Mouse (Mus musculus): ENCODE results near the gene Fbln7. TPM values are rescaled to one million over a fixed set of nuclear protein-coding genes. Genes with fewer than 3 reads are reported as not detected.

The Fbln7 gene
- polyA plus RNA-seq, 1 experiment, result 1.7 TPM

DNA sequence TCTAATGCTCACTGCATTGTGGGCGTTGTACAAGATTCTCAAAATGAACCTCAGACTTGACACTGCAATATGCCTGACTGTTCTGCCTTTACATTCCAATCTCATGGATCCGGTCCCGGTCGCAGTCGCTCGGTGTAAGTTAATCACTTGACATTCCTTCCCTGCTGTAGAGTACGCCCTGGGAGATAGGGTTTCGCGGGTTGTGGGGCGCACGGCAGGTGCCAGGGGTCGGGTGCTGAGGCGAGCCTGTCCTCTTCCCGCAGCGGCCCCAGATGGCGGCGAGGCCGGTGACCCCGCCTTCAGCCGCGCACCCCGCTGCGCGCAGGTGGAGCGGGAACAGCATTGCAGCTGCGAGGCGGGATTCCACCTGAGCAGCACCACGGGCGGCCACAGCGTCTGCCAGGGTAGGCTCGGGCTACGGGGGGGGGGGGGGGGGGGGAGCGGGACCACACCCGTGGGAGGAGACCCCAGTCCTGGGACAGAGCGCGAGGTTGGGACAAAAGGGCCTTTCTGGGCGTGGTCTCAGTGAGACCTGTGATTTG lies 29.5 kb downstream of the Fbln7 start:
- TF ChIP-seq POLR2A (IDR thresholded peaks at IDR 0.05; ENCODE audit: low read depth, low read length), result no peak
- H3K4me3 ChIP-seq (ENCODE audit: insufficient read depth, low read length), result no peak overlapping the region
- no peak overlapping the region for H3K27ac ChIP-seq (ENCODE audit: insufficient read depth, low read length)
- H3K4me1 ChIP-seq (ENCODE audit: control insufficient read depth, insufficient read depth, low read length), result no peaks in the 10 kb centered on the region

DNA sequence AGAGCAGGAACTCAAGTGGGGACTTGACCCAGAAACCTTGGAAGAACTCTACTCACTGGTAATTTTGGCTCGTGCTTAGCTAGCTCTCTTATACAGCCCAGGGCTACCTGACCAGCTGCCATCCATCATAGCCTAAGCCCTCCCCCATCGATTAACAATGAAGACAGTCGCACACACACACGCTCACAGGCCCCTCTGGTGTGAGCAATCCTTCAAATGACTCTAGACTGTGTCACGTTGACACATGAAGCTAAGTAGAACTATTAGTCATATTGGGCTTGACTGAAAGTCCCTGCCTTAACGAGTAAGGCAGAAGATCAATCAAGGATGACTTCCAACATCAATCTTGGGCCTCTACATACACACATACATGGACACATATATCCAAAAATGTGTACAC lies 40.1 kb downstream of the Fbln7 start:
- TF ChIP-seq POLR2A (IDR thresholded peaks at IDR 0.05; ENCODE audit: low read depth, low read length) (no peak), CTCF (IDR thresholded peaks at IDR 0.05; ENCODE audit: borderline replicate concordance, insufficient read depth, low read length) (no peak)
- no peak overlapping the region for H3K27ac ChIP-seq (ENCODE audit: insufficient read depth, low read length)
- H3K4me3 ChIP-seq (ENCODE audit: insufficient read depth, low read length), result no peak overlapping the region
- H3K4me1 ChIP-seq (ENCODE audit: control insufficient read depth, insufficient read depth, low read length), result no peaks in the 10 kb centered on the region

DNA sequence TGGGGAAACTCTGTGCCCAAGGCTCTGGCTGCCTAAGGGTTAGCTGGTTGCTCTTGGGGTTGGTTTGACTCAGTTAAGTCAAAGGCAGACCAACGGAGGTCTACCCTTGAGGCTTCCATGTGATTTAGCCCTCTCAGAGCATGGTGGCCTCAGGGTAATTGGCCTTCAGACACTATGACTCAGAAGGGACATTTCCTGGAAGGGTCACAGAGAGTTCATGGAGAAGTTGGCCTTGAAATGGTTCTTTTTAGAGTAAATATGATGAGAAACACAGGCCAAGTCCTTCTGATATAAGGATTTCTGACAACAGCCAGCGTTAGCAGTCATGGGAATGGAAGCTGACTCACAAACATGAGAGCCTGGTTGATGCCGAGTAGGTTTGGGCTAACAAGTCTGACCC lies 40.9 kb downstream of the Fbln7 start:
- no peak overlapping the region for H3K4me3 ChIP-seq (ENCODE audit: insufficient read depth, low read length)
- no peaks in the 10 kb centered on the region for H3K4me1 ChIP-seq (ENCODE audit: control insufficient read depth, insufficient read depth, low read length)
- H3K27ac ChIP-seq (ENCODE audit: insufficient read depth, low read length), result no peak overlapping the region
- TF ChIP-seq CTCF (IDR thresholded peaks at IDR 0.05; ENCODE audit: borderline replicate concordance, insufficient read depth, low read length) (no peak), POLR2A (IDR thresholded peaks at IDR 0.05; ENCODE audit: low read depth, low read length) (no peak)

DNA sequence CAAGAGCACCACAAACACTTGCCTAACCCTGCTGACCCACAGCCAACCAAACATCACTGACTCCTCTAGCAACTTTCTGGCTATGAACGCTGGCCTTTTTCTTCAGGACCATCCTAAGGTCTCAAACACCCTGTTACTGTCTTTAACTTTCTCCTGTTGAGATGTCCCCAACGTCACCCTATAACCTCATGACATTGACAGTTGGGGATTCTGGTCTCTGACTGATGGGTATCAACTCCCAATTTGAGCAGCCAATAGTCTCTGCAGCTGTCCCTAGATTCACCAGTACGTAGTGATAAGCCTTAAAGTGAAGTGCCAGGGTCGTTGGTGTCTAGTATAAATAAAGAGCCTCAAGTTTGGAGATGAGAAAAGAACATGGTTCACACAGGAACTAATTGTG lies 52.2 kb downstream of the Fbln7 start:
- TF ChIP-seq POLR2A (IDR thresholded peaks at IDR 0.05; ENCODE audit: low read depth, low read length) (no peak), CTCF (IDR thresholded peaks at IDR 0.05; ENCODE audit: borderline replicate concordance, insufficient read depth, low read length) (no peak)
- Histone ChIP-seq H3K4me1 (ENCODE audit: control insufficient read depth, insufficient read depth, low read length) (no peaks in the 10 kb centered on the region), H3K4me3 (ENCODE audit: insufficient read depth, low read length) (no peak overlapping the region), H3K27ac (ENCODE audit: insufficient read depth, low read length) (no peak overlapping the region)

DNA sequence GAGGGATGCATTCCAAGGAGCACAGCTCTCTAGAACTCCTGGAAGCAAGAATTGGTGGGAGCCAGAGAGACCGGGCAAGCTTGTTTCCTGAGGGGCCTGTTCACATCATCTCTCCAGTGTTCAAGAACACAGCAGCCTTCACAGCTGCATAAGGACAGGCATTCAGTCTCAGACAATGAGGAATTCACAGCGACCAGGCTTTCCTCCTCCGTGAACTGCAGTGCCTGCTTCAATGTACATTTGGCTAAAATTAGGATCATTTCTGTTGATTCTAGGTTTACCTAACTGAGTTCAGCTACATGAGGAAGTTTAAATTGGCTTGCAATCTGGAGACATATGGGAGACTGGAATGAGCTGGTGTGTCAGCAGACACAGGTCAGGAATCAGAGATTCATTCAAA lies 53.7 kb downstream of the Fbln7 start:
- H3K4me1 ChIP-seq (ENCODE audit: control insufficient read depth, insufficient read depth, low read length), result no peaks in the 10 kb centered on the region
- H3K4me3 ChIP-seq (ENCODE audit: insufficient read depth, low read length), result no peak overlapping the region
- H3K27ac ChIP-seq (ENCODE audit: insufficient read depth, low read length), result no peak overlapping the region
- TF ChIP-seq POLR2A (IDR thresholded peaks at IDR 0.05; ENCODE audit: low read depth, low read length) (no peak), CTCF (IDR thresholded peaks at IDR 0.05; ENCODE audit: borderline replicate concordance, insufficient read depth, low read length) (no peak)

DNA sequence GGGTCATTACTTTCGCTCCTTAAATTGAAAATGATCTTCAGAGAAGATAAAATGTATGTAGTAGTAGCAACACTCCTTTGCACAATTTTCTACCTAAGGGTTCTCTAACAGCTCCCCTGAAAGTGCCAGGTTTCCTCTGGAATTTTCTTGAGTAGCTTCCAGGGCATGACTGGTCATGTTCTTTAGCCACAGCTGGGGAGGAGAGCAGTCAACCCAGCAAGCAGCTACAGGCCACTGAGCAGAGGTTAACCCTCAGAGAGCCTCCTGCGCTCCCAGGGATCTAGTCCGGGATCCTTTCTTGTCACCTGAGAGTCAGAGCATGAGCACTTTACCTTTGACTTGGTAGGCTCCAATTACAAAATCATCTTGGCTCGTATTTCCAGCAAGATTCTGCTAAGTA lies 62.0 kb downstream of the Fbln7 start:
- TF ChIP-seq CTCF (IDR thresholded peaks at IDR 0.05; ENCODE audit: borderline replicate concordance, insufficient read depth, low read length) (no peak), POLR2A (IDR thresholded peaks at IDR 0.05; ENCODE audit: low read depth, low read length) (no peak)
- Histone ChIP-seq H3K4me1 (ENCODE audit: control insufficient read depth, insufficient read depth, low read length) (no peaks in the 10 kb centered on the region), H3K27ac (ENCODE audit: insufficient read depth, low read length) (no peak overlapping the region), H3K4me3 (ENCODE audit: insufficient read depth, low read length) (no peak overlapping the region)

DNA sequence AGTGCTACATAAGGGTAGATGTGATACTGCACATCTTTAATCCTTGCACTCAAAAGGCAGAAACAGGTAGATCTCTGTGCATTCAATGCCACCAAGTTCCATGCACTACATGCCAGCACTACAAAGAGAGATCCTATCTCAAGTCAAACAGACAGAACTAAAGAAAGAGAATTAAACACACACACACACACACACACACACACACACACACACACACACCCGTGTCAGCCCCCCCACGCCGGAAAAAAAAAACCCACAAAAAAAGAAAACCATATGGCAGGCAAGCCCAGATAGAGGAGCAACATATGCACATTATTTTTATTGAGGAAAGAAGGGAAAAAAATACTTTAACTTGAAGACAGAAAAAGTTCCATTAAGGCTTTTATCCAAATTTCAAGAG lies 65.7 kb downstream of the Fbln7 start:
- no peak overlapping the region for H3K4me3 ChIP-seq (ENCODE audit: insufficient read depth, low read length)
- H3K27ac ChIP-seq (ENCODE audit: insufficient read depth, low read length), result no peak overlapping the region
- H3K4me1 ChIP-seq (ENCODE audit: control insufficient read depth, insufficient read depth, low read length), result no peaks in the 10 kb centered on the region
- TF ChIP-seq CTCF (IDR thresholded peaks at IDR 0.05; ENCODE audit: borderline replicate concordance, insufficient read depth, low read length), result no peak
- TF ChIP-seq POLR2A (IDR thresholded peaks at IDR 0.05; ENCODE audit: low read depth, low read length), result no peak

DNA sequence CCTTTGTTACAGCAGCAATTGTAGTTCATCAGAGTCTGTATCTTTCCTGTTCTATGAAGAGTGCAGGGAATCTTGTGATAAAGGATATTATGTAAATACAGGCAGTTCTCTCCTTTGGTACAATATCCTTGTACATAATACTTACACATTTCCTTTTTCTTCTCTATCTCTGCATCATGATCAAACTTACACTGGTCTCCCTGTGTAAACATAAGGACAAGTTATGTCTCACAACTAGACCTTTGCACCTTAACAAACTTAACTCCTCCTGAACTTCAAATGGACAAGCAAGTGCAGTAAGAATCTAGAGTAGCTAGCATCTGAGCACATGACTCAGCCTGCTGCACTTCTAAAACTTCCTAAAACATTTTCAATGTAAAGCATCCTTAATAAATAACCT lies 67.9 kb downstream of the Fbln7 start:
- no peak overlapping the region for H3K4me3 ChIP-seq (ENCODE audit: insufficient read depth, low read length)
- no peaks in the 10 kb centered on the region for H3K4me1 ChIP-seq (ENCODE audit: control insufficient read depth, insufficient read depth, low read length)
- no peak overlapping the region for H3K27ac ChIP-seq (ENCODE audit: insufficient read depth, low read length)
- TF ChIP-seq CTCF (IDR thresholded peaks at IDR 0.05; ENCODE audit: borderline replicate concordance, insufficient read depth, low read length) (no peak), POLR2A (IDR thresholded peaks at IDR 0.05; ENCODE audit: low read depth, low read length) (no peak)

DNA sequence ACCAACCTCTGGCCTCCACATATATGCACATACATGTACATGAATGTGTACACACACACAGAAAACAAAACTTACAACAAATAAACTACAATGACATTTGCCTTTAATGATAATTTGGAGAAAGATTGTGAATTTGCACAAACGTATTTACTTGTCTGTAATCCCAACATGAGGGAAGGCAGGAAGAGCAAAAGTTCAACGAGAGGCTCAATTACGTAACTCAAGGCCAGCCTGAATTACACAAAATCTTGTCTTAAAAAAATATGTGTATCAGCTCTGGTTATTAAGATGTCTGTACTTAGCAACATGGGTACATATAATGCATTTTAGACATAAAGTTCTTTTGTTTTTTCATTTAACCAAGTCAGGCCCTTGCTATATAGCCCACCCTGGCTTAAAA lies 73.5 kb downstream of the Fbln7 start:
- TF ChIP-seq CTCF (IDR thresholded peaks at IDR 0.05; ENCODE audit: borderline replicate concordance, insufficient read depth, low read length) (no peak), POLR2A (IDR thresholded peaks at IDR 0.05; ENCODE audit: low read depth, low read length) (no peak)
- H3K4me3 ChIP-seq (ENCODE audit: insufficient read depth, low read length), result no peak overlapping the region
- no peaks in the 10 kb centered on the region for H3K4me1 ChIP-seq (ENCODE audit: control insufficient read depth, insufficient read depth, low read length)
- H3K27ac ChIP-seq (ENCODE audit: insufficient read depth, low read length), result no peak overlapping the region

DNA sequence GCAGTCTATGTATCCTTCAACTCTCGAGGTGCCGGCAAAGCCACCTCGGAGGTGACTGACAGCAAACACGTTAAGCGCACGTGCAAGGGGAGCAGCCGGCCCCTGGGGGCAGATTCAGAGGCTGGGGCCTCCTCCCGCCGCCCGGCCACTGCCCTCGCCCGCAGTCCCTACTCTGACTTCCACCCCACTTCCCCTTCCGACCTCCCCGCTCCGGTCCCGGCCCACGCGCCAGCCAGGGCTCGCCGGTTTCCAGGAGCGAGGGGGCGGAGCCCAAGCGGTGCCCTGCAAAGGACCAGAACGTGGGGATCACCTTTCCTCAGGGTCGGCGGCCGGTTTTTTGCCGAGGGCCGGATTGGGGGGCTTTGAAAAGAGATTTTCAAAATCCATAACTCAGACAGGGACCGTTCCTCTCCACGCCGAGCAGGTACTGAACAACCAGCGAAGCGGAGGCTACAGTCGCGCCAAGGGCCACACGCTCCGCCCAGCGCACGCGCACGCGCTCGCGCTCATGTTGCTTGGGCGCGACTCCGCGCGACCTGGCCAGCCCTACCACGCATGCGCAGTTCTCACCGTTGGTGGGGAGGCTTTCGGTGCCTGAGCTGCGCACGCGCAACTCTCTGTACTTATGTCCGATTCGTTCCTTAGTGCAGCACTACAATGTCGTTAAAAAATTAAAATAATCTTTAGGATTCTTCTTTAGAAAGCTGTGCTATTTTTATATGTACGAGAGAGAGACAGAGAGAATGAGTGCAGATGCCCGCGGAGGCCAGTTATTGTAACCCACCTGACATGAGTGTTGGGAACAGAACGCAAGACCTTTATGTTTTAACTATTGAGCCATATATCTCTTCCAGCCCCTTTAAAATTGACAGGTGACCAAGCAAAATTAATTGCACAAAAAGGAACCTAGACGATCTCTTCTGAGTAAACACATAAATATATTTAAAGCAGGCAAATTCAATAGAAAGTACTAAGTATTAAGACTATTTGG lies 81.1 kb downstream of the Fbln7 start, which contains the start of gene Zc3h8:
Zc3h8 (minus strand) TSS at position 540 of the 991 bp plus-strand sequence.
- peak within 1 kb of the TSS; percentile 76 for H3K4me3 ChIP-seq (ENCODE audit: insufficient read depth, low read length)
- H3K4me1 ChIP-seq (ENCODE audit: control insufficient read depth, insufficient read depth, low read length), result no peaks in the 10 kb centered on the region
- H3K27ac ChIP-seq (ENCODE audit: insufficient read depth, low read length), result peak within 1 kb of the TSS; percentile 58
- TF ChIP-seq POLR2A (IDR thresholded peaks at IDR 0.05; ENCODE audit: low read depth, low read length), result peak; percentile 88
- TF ChIP-seq CTCF (IDR thresholded peaks at IDR 0.05; ENCODE audit: borderline replicate concordance, insufficient read depth, low read length), result no peak

Other genes starting within 250 kb of the Fbln7 start
- gene Anapc1, start 175.6 kb upstream of the Fbln7 start, polyA plus RNA-seq (2011; ENCODE audit: insufficient read length, low read depth, missing spikeins), result 125 and 128 TPM in 2 replicates
- 7.3 and 9.3 TPM in 2 replicates for gene Mertk, start 164.0 kb upstream of the Fbln7 start, polyA plus RNA-seq (2011; ENCODE audit: insufficient read length, low read depth, missing spikeins)
- 26.8 and 27.2 TPM in 2 replicates for gene Tmem87b, start 44.9 kb upstream of the Fbln7 start, polyA plus RNA-seq (2011; ENCODE audit: insufficient read length, low read depth, missing spikeins)
- 4.1 and 4.2 TPM in 2 replicates for gene Zc3h8, start 81.1 kb downstream of the Fbln7 start, polyA plus RNA-seq (2011; ENCODE audit: insufficient read length, low read depth, missing spikeins)
- gene Zc3h6, start 104.4 kb downstream of the Fbln7 start, polyA plus RNA-seq (2011; ENCODE audit: insufficient read length, low read depth, missing spikeins), result 4.9 and 6.2 TPM in 2 replicates
- 2.9 and 3.8 TPM in 2 replicates for gene Gm10762, start 104.7 kb downstream of the Fbln7 start, polyA plus RNA-seq (2011; ENCODE audit: insufficient read length, low read depth, missing spikeins)
- not detected in 2 replicates for gene Vinac1, start 185.2 kb downstream of the Fbln7 start, polyA plus RNA-seq (2011; ENCODE audit: insufficient read length, low read depth, missing spikeins)
- gene Ttl, start 203.0 kb downstream of the Fbln7 start, polyA plus RNA-seq (2011; ENCODE audit: insufficient read length, low read depth, missing spikeins), result 13.0 and 16.5 TPM in 2 replicates
- gene Polr1b, start 238.0 kb downstream of the Fbln7 start, polyA plus RNA-seq (2011; ENCODE audit: insufficient read length, low read depth, missing spikeins), result 15.0 and 16.0 TPM in 2 replicates